Mouse (Mus musculus): ENCODE results near the gene Olfr522. TPM values are rescaled to one million over a fixed set of nuclear protein-coding genes. Genes with fewer than 3 reads are reported as not detected.
A peak's percentile ranks its signal among the peaks of the same experiment; 100 is the strongest.

Olfr522 gene
- polyA plus RNA-seq, 1 experiment from 2014 or later: not detected

- no peaks in the 10 kb centered on the region for H3K4me1 ChIP-seq (replicated peaks; ENCODE audit: control insufficient read depth, insufficient read depth, low read length)
- H3K4me2 ChIP-seq (ENCODE audit: low read length): no peak overlapping the region
- no peaks in the 10 kb centered on the region for H3K27me3 ChIP-seq (replicated peaks; ENCODE audit: control insufficient read depth, insufficient read depth, low read length)
- WGBS: 95% methylated on average over 3 of the region's 3 CpGs
- H3K9ac ChIP-seq (replicated peaks; ENCODE audit: low read depth, low read length): no peak overlapping the region
- H3K27ac ChIP-seq (ENCODE audit: low read length): no peak overlapping the region
- ATAC-seq: no peak
- H3K4me3 ChIP-seq (replicated peaks; ENCODE audit: low read length): no peak overlapping the region
- H3K36me3 ChIP-seq (ENCODE audit: control insufficient read depth, insufficient read depth): no peaks in the 10 kb centered on the region
- 0 out of 2 replicates have a peak, but pooled peaks cover 3% of the 10 kb centered on the region for H3K9me3 ChIP-seq (ENCODE audit: control insufficient read depth, low read length)
These were observed 6.3 kb upstream of the Olfr522 start for GRCm38 (mm10) chr7:140170863-140171262.

- Histone ChIP-seq H3K4me2 (ENCODE audit: low read length) (no peak overlapping the region), H3K9ac (replicated peaks; ENCODE audit: low read depth, low read length) (no peak overlapping the region), H3K27ac (ENCODE audit: low read length) (no peak overlapping the region), H3K4me3 (replicated peaks; ENCODE audit: low read length) (no peak overlapping the region), H3K4me1 (replicated peaks; ENCODE audit: control insufficient read depth, insufficient read depth, low read length) (no peaks in the 10 kb centered on the region), H3K27me3 (replicated peaks; ENCODE audit: control insufficient read depth, insufficient read depth, low read length) (no peaks in the 10 kb centered on the region), H3K36me3 (ENCODE audit: control insufficient read depth, insufficient read depth) (no peaks in the 10 kb centered on the region), H3K9me3 (ENCODE audit: control insufficient read depth, low read length) (0 out of 2 replicates have a peak, but pooled peaks cover 3% of the 10 kb centered on the region)
- no peak for ATAC-seq
- WGBS: 91% methylated on average over 4 of the region's 4 CpGs
These were observed 4.8 kb upstream of the Olfr522 start for GRCm38 (mm10) chr7:140169386-140169785.

GRCm38 (mm10) chr7:140167950-140168349 lies 3.4 kb upstream of the Olfr522 start:
- Histone ChIP-seq H3K36me3 (ENCODE audit: control insufficient read depth, insufficient read depth) (no peaks in the 10 kb centered on the region), H3K4me1 (replicated peaks; ENCODE audit: control insufficient read depth, insufficient read depth, low read length) (no peaks in the 10 kb centered on the region), H3K9ac (replicated peaks; ENCODE audit: low read depth, low read length) (no peak overlapping the region), H3K27me3 (replicated peaks; ENCODE audit: control insufficient read depth, insufficient read depth, low read length) (no peaks in the 10 kb centered on the region), H3K27ac (ENCODE audit: low read length) (no peak overlapping the region), H3K4me3 (replicated peaks; ENCODE audit: low read length) (no peak overlapping the region), H3K9me3 (ENCODE audit: control insufficient read depth, low read length) (0 out of 2 replicates have a peak, but pooled peaks cover 3% of the 10 kb centered on the region), H3K4me2 (ENCODE audit: low read length) (no peak overlapping the region)
- ATAC-seq: no peak
- WGBS: 50% methylated on average over 1 of the region's 1 CpGs

GRCm38 (mm10) chr7:140160363-140160762 lies 4.2 kb downstream of the Olfr522 start:
- no peaks in the 10 kb centered on the region for H3K9me3 ChIP-seq (ENCODE audit: control insufficient read depth, low read length)
- no peaks in the 10 kb centered on the region for H3K27me3 ChIP-seq (replicated peaks; ENCODE audit: control insufficient read depth, insufficient read depth, low read length)
- ATAC-seq: no peak
- no peak overlapping the region for H3K9ac ChIP-seq (replicated peaks; ENCODE audit: low read depth, low read length)
- WGBS: 78% methylated on average over 3 of the region's 3 CpGs
- H3K4me1 ChIP-seq (replicated peaks; ENCODE audit: control insufficient read depth, insufficient read depth, low read length): no peaks in the 10 kb centered on the region
- H3K4me3 ChIP-seq (replicated peaks; ENCODE audit: low read length): no peak overlapping the region
- no peaks in the 10 kb centered on the region for H3K36me3 ChIP-seq (ENCODE audit: control insufficient read depth, insufficient read depth)
- H3K4me2 ChIP-seq (ENCODE audit: low read length): no peak overlapping the region
- H3K27ac ChIP-seq (ENCODE audit: low read length): no peak overlapping the region

GRCm38 (mm10) chr7:140154218-140154927 lies 10.2 kb downstream of the Olfr522 start, which contains the start of gene Sprn:
Sprn (minus strand) TSS chr7:140154877.
- no peaks in the 10 kb centered on the region for H3K9me3 ChIP-seq (ENCODE audit: control insufficient read depth, low read length)
- no peaks in the 10 kb centered on the region for H3K36me3 ChIP-seq (ENCODE audit: control insufficient read depth, insufficient read depth)
- H3K27me3 ChIP-seq (replicated peaks; ENCODE audit: control insufficient read depth, insufficient read depth, low read length): no peaks in the 10 kb centered on the region
- peak within 1 kb of the TSS; percentile 42; the same call in 1 of the 2 replicates for H3K27ac ChIP-seq (ENCODE audit: low read length)
- peaks cover 14% of the 10 kb centered on the region for H3K4me1 ChIP-seq (replicated peaks; ENCODE audit: control insufficient read depth, insufficient read depth, low read length)
- WGBS: 2% methylated on average over 28 of the region's 28 CpGs
- H3K9ac ChIP-seq (replicated peaks; ENCODE audit: low read depth, low read length): peak within 1 kb of the TSS; percentile 70
- ATAC-seq: peak; percentile 89
- H3K4me3 ChIP-seq (replicated peaks; ENCODE audit: low read length): peak within 1 kb of the TSS; percentile 50
- peak within 1 kb of the TSS; percentile 67 for H3K4me2 ChIP-seq (ENCODE audit: low read length)

GRCm38 (mm10) chr7:140153829-140154217 lies 10.7 kb downstream of the Olfr522 start:
- Histone ChIP-seq H3K36me3 (ENCODE audit: control insufficient read depth, insufficient read depth) (no peaks in the 10 kb centered on the region), H3K4me3 (replicated peaks; ENCODE audit: low read length) (peak overlapping the region; percentile 50), H3K4me1 (replicated peaks; ENCODE audit: control insufficient read depth, insufficient read depth, low read length) (peaks cover 14% of the 10 kb centered on the region), H3K9ac (replicated peaks; ENCODE audit: low read depth, low read length) (peak overlapping the region; percentile 70), H3K9me3 (ENCODE audit: control insufficient read depth, low read length) (no peaks in the 10 kb centered on the region), H3K27me3 (replicated peaks; ENCODE audit: control insufficient read depth, insufficient read depth, low read length) (no peaks in the 10 kb centered on the region), H3K27ac (ENCODE audit: low read length) (no peak overlapping the region), H3K4me2 (ENCODE audit: low read length) (peak overlapping the region; percentile 67)
- WGBS: 17% methylated on average over 4 of the region's 4 CpGs
- peak; percentile 19; the same call in 1 of the 2 replicates for ATAC-seq

- 6% methylated on average over 28 of the region's 28 CpGs for WGBS
- Histone ChIP-seq H3K27ac (ENCODE audit: low read length) (no peak overlapping the region), H3K36me3 (ENCODE audit: control insufficient read depth, insufficient read depth) (no peaks in the 10 kb centered on the region), H3K4me1 (replicated peaks; ENCODE audit: control insufficient read depth, insufficient read depth, low read length) (peaks cover 14% of the 10 kb centered on the region), H3K27me3 (replicated peaks; ENCODE audit: control insufficient read depth, insufficient read depth, low read length) (no peaks in the 10 kb centered on the region), H3K9ac (replicated peaks; ENCODE audit: low read depth, low read length) (peak overlapping the region; percentile 70), H3K9me3 (ENCODE audit: control insufficient read depth, low read length) (no peaks in the 10 kb centered on the region), H3K4me3 (replicated peaks; ENCODE audit: low read length) (peak overlapping the region; percentile 50), H3K4me2 (ENCODE audit: low read length) (peak overlapping the region; percentile 67)
- ATAC-seq: peak; percentile 32
These were observed 11.2 kb downstream of the Olfr522 start for GRCm38 (mm10) chr7:140153383-140153782.

- Histone ChIP-seq H3K4me1 (replicated peaks; ENCODE audit: control insufficient read depth, insufficient read depth, low read length) (peaks cover 4% of the 10 kb centered on the region; the same call in 1 of the 2 replicates), H3K9me3 (ENCODE audit: control insufficient read depth, low read length) (no peaks in the 10 kb centered on the region), H3K36me3 (ENCODE audit: control insufficient read depth, insufficient read depth) (no peaks in the 10 kb centered on the region), H3K4me3 (replicated peaks; ENCODE audit: low read length) (no peak overlapping the region), H3K27me3 (replicated peaks; ENCODE audit: control insufficient read depth, insufficient read depth, low read length) (no peaks in the 10 kb centered on the region), H3K4me2 (ENCODE audit: low read length) (no peak overlapping the region), H3K9ac (replicated peaks; ENCODE audit: low read depth, low read length) (no peak overlapping the region), H3K27ac (ENCODE audit: low read length) (no peak overlapping the region)
- ATAC-seq: no peak
- WGBS: 80% methylated on average over 4 of the region's 4 CpGs
These were observed 20.0 kb downstream of the Olfr522 start for GRCm38 (mm10) chr7:140144550-140144949.

GRCm38 (mm10) chr7:140141350-140141749 lies 23.2 kb downstream of the Olfr522 start:
- H3K4me3 ChIP-seq (replicated peaks; ENCODE audit: low read length): no peak overlapping the region
- 5% methylated on average over 14 of the region's 14 CpGs for whole genome bisulfite sequencing
- no peak for ATAC-seq
- no peaks in the 10 kb centered on the region for H3K36me3 ChIP-seq (ENCODE audit: control insufficient read depth, insufficient read depth)
- H3K9ac ChIP-seq (replicated peaks; ENCODE audit: low read depth, low read length): no peak overlapping the region
- no peaks in the 10 kb centered on the region for H3K27me3 ChIP-seq (replicated peaks; ENCODE audit: control insufficient read depth, insufficient read depth, low read length)
- H3K4me2 ChIP-seq (ENCODE audit: low read length): no peak overlapping the region
- H3K4me1 ChIP-seq (replicated peaks; ENCODE audit: control insufficient read depth, insufficient read depth, low read length): peaks cover 13% of the 10 kb centered on the region
- no peaks in the 10 kb centered on the region for H3K9me3 ChIP-seq (ENCODE audit: control insufficient read depth, low read length)
- H3K27ac ChIP-seq (ENCODE audit: low read length): no peak overlapping the region

All from forebrain, embryonic 16.5 days (tissue).